Mouse (Mus musculus): ENCODE data around the gene Atp5h.
A peak's percentile ranks its signal among the peaks of the same experiment; 100 is the strongest.
"Not testable (repeated sequence)": the region's sequence is repeated elsewhere in the genome, so short reads cannot be mapped to it uniquely, and the experiment has no call there.

The Atp5h gene

GRCm38 (mm10) chr11:115419531-115420237 lies at the start of gene Atp5h, which contains the start of gene Kctd2:
TSS of gene Atp5h (minus strand) at chr11:115419962.
TSS of gene Kctd2 (plus strand) at chr11:115420128.
- peak; percentile 90 for DNase-seq (ENCODE audit: extremely low spot score, low read depth, low spot score)

- no peak for DNase-seq (ENCODE audit: extremely low spot score, low read depth, low spot score)
Measured at GRCm38 (mm10) chr11:115467217-115467618, 47.5 kb upstream of the Atp5h start.

- no peak for DNase-seq (ENCODE audit: extremely low spot score, low read depth, low spot score)
Measured at GRCm38 (mm10) chr11:115464851-115465250, 45.1 kb upstream of the Atp5h start.

- DNase-seq (ENCODE audit: extremely low spot score, low read depth, low spot score) = no peak
Measured at GRCm38 (mm10) chr11:115463397-115463796, 43.6 kb upstream of the Atp5h start.

GRCm38 (mm10) chr11:115462243-115462891 lies 42.6 kb upstream of the Atp5h start, which contains the start of gene Slc16a5:
TSS of gene Slc16a5 (plus strand) at chr11:115462474.
- no peak for DNase-seq (ENCODE audit: extremely low spot score, low read depth, low spot score)

- DNase-seq (ENCODE audit: extremely low spot score, low read depth, low spot score) = no peak
Measured at GRCm38 (mm10) chr11:115461846-115462242, 42.1 kb upstream of the Atp5h start.

GRCm38 (mm10) chr11:115460976-115461375 lies 41.2 kb upstream of the Atp5h start:
- no peak for DNase-seq (ENCODE audit: extremely low spot score, low read depth, low spot score)

- no peak for DNase-seq (ENCODE audit: extremely low spot score, low read depth, low spot score)
Measured at GRCm38 (mm10) chr11:115457405-115457804, 37.6 kb upstream of the Atp5h start.

GRCm38 (mm10) chr11:115456182-115456581 lies 36.4 kb upstream of the Atp5h start:
- no peak for DNase-seq (ENCODE audit: extremely low spot score, low read depth, low spot score)

- DNase-seq (ENCODE audit: extremely low spot score, low read depth, low spot score) = no peak
Measured at GRCm38 (mm10) chr11:115455619-115456018, 35.9 kb upstream of the Atp5h start.

GRCm38 (mm10) chr11:115454822-115455221 lies 35.1 kb upstream of the Atp5h start:
- DNase-seq (ENCODE audit: extremely low spot score, low read depth, low spot score) = not testable (repeated sequence)

GRCm38 (mm10) chr11:115453306-115453705 lies 33.5 kb upstream of the Atp5h start:
- no peak for DNase-seq (ENCODE audit: extremely low spot score, low read depth, low spot score)

GRCm38 (mm10) chr11:115452281-115452860 lies 32.6 kb upstream of the Atp5h start:
- DNase-seq (ENCODE audit: extremely low spot score, low read depth, low spot score) = no peak

GRCm38 (mm10) chr11:115451781-115452241 lies 32.0 kb upstream of the Atp5h start:
- no peak for DNase-seq (ENCODE audit: extremely low spot score, low read depth, low spot score)

GRCm38 (mm10) chr11:115450176-115450575 lies 30.4 kb upstream of the Atp5h start:
- no peak for DNase-seq (ENCODE audit: extremely low spot score, low read depth, low spot score)

- no peak for DNase-seq (ENCODE audit: extremely low spot score, low read depth, low spot score)
Measured at GRCm38 (mm10) chr11:115448998-115449397, 29.2 kb upstream of the Atp5h start.

GRCm38 (mm10) chr11:115448075-115448474 lies 28.3 kb upstream of the Atp5h start:
- no peak for DNase-seq (ENCODE audit: extremely low spot score, low read depth, low spot score)

GRCm38 (mm10) chr11:115447321-115447885 lies 27.6 kb upstream of the Atp5h start:
- DNase-seq (ENCODE audit: extremely low spot score, low read depth, low spot score) = no peak

GRCm38 (mm10) chr11:115446906-115447305 lies 27.1 kb upstream of the Atp5h start:
- DNase-seq (ENCODE audit: extremely low spot score, low read depth, low spot score) = no peak

GRCm38 (mm10) chr11:115441417-115441816 lies 21.7 kb upstream of the Atp5h start:
- no peak for DNase-seq (ENCODE audit: extremely low spot score, low read depth, low spot score)

GRCm38 (mm10) chr11:115439906-115440595 lies 20.3 kb upstream of the Atp5h start, which contains the start of gene Trim80:
TSS of gene Trim80 (plus strand) at chr11:115440545.
- DNase-seq (ENCODE audit: extremely low spot score, low read depth, low spot score) = no peak

Measured in hindlimb bud, embryonic 11.5 days (tissue).